Mouse (Mus musculus) liver, embryonic 16.5 days (tissue): Measurements from ENCODE around the gene Rtn4ip1. TPM values are rescaled to one million over a fixed set of nuclear protein-coding genes. Genes with fewer than 3 reads are reported as not detected.

Source experiments
- ATAC-seq: fragments of 200-750 bp; cut with Nextera tagmentation; 2 replicates; pipeline ENCODE4 v1.8.0; 2017; ENCODE audit warnings: low read depth, mild to moderate bottlenecking, moderate number of reproducible peaks, moderate library complexity
- H3K27ac ChIP-seq: fragments of 300-500 bp; sonication (generic); 2 replicates; pipeline ENCODE4 v1.5.1; 2014; ENCODE audit warnings: mild to moderate bottlenecking, low read length
- H3K27me3 ChIP-seq: fragments of 300-500 bp; sonication (generic); 2 replicates; pipeline ENCODE4 v1.6.1; 2014; ENCODE audit warnings: low read depth, low read length, mixed read lengths; ENCODE audit not compliant: control insufficient read depth, insufficient read depth
- H3K36me3 ChIP-seq: fragments of 300-500 bp; sonication (generic); 2 replicates; pipeline ENCODE4 v1.6.1; 2014; ENCODE audit warnings: mild to moderate bottlenecking; ENCODE audit not compliant: control insufficient read depth, insufficient read depth
- H3K4me1 ChIP-seq: fragments of 300-500 bp; sonication (generic); 2 replicates; pipeline ENCODE4 v1.6.1; 2014; ENCODE audit warnings: low read depth, low read length, mixed read lengths; ENCODE audit not compliant: control insufficient read depth
- H3K4me2 ChIP-seq: fragments of 300-500 bp; sonication (generic); 2 replicates; pipeline ENCODE4 v1.6.1; 2014; ENCODE audit warnings: low read depth, low read length, mixed read lengths
- H3K4me3 ChIP-seq: fragments of 300-500 bp; sonication (generic); 2 replicates; pipeline ENCODE4 v1.5.1; 2014; ENCODE audit warnings: low read depth, mild to moderate bottlenecking, low read length
- H3K9ac ChIP-seq: fragments of 300-500 bp; sonication (generic); 2 replicates; pipeline ENCODE4 v1.6.1; 2014; ENCODE audit warnings: low read depth, low read length
- H3K9me3 ChIP-seq: fragments of 300-500 bp; sonication (generic); replicated peaks from 2 replicates; pipeline ENCODE4 v1.6.1; 2016; ENCODE audit warnings: low read length; ENCODE audit not compliant: control insufficient read depth
- WGBS: fragments of 180-500 bp; shearing (Covaris S2); extraction: QIAGEN DNeasy Blood & Tissue Kit; methylation state at CpG from one replicate; pipeline ENCODE4 v1.1.7; 2014; ENCODE audit not compliant: insufficient replicate concordance; 5-methylcytosine and 5-hydroxymethylcytosine counted together
- polyA plus RNA-seq: library from polyadenylated mRNA; unstranded; fragments of >200 nt; fragmentation: Nextera tagmentation; extraction: Ambion mirVana; gene quantifications from 2 replicates; pipeline ENCODE4 v1.2.1, GENCODE M21; 2015

Rtn4ip1 gene
- polyA plus RNA-seq, 1 experiment from 2014 or later = 7.9 TPM

DNA sequence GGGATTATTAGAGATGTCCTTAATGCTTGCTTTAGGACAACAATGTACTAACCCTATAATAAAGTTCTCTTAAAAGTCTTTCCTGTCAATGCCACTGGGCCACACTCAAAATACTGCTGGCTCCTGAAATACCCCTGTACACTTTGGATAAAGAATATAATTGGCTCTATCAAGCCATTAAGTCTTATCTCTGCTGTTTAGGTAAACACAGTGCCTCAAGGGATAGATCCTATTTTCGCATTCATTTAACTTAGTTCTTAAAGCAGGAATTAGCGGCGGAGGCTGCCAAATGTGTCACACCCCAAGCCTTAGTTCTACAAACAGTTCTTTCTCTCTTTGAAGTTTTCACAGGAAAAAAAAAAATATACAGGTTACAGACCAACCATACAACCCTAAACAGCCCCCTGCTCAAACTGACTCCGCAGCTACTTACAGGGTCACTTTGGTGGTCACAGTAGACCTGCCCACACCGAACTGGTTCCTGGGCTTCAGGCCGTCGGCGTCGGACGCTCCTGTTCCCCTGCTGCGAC, 101.5 kb downstream of the Rtn4ip1 start:
- no peak for ATAC-seq
- peak overlapping the region; percentile 71 for H3K4me3 ChIP-seq
- 3% methylated on average over 11 of the region's 11 CpGs for WGBS
- H3K4me1 ChIP-seq = peaks cover 6% of the 10 kb centered on the region
- peak overlapping the region; percentile 44 for H3K9ac ChIP-seq
- H3K27me3 ChIP-seq = peaks cover 53% of the 10 kb centered on the region
- no peaks in the 10 kb centered on the region for H3K36me3 ChIP-seq
- no peaks in the 10 kb centered on the region for H3K9me3 ChIP-seq
- H3K27ac ChIP-seq = no peak overlapping the region
- peak overlapping the region; percentile 59 for H3K4me2 ChIP-seq

DNA sequence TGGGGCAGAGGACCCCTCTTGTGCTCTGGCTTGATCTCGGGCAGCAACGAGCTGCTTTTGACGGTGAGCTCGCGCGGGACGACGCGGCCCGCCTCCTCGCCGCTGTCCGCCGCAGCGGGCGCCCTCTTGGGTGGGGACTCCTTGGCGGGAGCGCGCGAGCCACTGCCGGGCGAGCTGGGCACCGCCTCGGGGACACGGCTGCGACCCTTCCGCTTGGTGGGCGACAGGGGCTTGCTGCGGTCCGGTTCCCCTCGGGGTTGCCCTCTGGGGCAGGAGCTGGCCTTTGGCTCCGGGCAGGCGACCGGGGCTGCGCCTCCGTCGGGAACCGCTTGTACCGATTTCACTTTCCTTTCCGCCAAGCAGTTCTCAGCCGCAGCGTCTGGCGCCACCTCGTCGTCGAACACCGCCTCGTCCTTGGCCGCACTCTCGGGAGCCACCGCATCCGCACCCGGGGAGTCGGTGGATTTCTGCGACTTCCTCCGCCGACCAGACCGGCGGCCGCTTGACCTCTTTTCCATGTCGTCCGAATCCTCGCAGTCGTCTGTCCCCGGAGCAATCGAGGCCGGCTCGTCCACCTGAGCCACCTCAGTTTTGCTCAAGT, 102.0 kb downstream of the Rtn4ip1 start:
- under 1% methylated on average over 68 of the region's 68 CpGs for WGBS

DNA sequence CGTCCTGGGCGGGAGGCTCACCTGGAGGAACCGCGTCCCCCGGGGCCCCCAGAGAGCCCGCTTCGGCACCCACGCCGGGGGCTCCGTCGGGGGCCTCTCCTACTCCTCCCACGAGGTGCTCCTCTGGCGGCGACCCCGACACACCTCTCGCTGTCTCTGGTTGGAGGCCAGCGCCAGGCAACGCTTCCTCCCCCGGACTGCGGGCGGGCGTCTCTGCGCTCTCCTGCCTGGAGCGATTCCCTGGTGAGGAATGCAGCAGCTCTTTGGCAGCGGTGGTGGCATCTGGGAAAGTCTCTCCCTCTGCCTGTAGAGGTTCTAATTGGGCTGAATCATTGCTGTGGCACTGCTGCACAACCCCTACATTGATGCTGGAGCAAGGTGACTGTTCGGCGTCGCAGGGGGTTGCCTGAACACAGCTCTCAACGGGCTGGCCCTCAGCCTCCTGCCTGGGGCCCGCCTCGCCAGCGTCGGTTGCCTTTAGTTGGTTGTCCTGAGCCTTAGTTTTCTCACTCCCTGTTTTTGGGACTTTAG, 102.7 kb downstream of the Rtn4ip1 start:
- H3K27me3 ChIP-seq = peaks cover 57% of the 10 kb centered on the region
- peak overlapping the region; percentile 59 for H3K4me2 ChIP-seq
- ATAC-seq = no peak
- H3K9ac ChIP-seq = peak overlapping the region; percentile 44; the same call in 1 of the 2 replicates
- H3K4me3 ChIP-seq = peak overlapping the region; percentile 71
- H3K27ac ChIP-seq = no peak overlapping the region
- 2% methylated on average over 33 of the region's 33 CpGs for WGBS
- H3K4me1 ChIP-seq = peaks cover 6% of the 10 kb centered on the region
- no peaks in the 10 kb centered on the region for H3K36me3 ChIP-seq
- H3K9me3 ChIP-seq = no peaks in the 10 kb centered on the region

More for the DNA sequence above, 102.0 kb downstream of the Rtn4ip1 start:
- H3K9ac ChIP-seq = peak overlapping the region; percentile 44
- no peaks in the 10 kb centered on the region for H3K9me3 ChIP-seq
- H3K27me3 ChIP-seq = peaks cover 55% of the 10 kb centered on the region
- H3K36me3 ChIP-seq = no peaks in the 10 kb centered on the region
- peak overlapping the region; percentile 59 for H3K4me2 ChIP-seq
- peaks cover 6% of the 10 kb centered on the region for H3K4me1 ChIP-seq
- H3K4me3 ChIP-seq = peak overlapping the region; percentile 71
- no peak overlapping the region for H3K27ac ChIP-seq
- ATAC-seq = no peak

DNA sequence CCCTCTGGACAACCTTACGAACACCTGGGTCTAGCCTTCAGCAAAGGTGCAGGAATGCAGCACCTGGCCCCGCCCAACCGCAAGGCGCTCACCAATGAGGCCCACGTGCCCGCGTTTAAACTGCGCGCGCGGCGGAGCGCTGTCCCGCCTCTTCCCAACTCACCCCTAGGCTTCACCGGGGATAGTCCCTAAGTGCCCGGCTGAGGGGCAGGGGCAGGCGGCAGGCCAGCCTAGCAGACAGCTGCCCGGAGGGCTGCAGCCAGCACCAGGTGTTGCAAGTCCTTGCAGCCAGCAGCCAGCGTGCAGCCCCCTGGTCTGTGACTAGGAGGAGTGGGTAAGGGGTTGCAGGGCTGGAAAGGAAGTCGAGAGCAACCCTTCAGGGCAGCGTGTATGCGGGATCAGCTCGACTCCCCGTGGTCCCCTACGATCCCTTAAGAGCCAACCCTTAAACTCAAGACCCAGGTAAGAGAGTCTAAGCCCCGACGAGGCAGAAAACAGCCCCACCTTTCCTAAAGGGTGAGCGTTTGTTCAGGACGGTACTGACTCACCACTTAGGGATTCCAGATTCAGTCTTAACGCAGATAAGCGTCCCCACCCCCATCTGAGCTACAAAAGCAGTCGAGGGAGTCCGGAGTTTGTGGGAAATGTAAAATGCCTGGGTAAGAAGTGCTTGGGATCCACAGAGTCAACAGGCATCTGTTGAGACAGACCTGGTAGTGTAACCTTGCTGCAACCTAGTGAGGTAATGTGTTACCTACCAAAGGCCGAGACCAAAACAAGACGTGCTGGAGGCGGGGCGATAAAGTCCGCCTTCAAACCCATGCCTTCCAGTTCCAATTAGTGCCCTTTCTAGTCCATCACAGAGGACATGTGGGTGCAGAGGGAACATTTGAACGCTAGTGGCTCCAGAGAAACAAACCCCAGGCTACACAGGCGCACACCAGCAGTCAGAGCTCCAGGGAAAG, 104.4 kb downstream of the Rtn4ip1 start:
- H3K4me2 ChIP-seq = peak overlapping the region; percentile 61
- H3K9me3 ChIP-seq = no peaks in the 10 kb centered on the region
- H3K4me3 ChIP-seq = peak overlapping the region; percentile 47
- peaks cover 6% of the 10 kb centered on the region for H3K4me1 ChIP-seq
- WGBS = 3% methylated on average over 40 of the region's 40 CpGs
- peak overlapping the region; percentile 43; the same call in 1 of the 2 replicates for H3K9ac ChIP-seq
- peaks cover 57% of the 10 kb centered on the region for H3K27me3 ChIP-seq
- no peak overlapping the region for H3K27ac ChIP-seq
- ATAC-seq = peak; percentile 55
- no peaks in the 10 kb centered on the region for H3K36me3 ChIP-seq

Other genes starting within 250 kb of the Rtn4ip1 start
- gene Qrsl1, start 62 bp upstream of the Rtn4ip1 start, polyA plus RNA-seq = 5.1 and 5.7 TPM in 2 replicates
- 0.78 and 1.0 TPM in 2 replicates for gene Crybg1, start 247.0 kb downstream of the Rtn4ip1 start, polyA plus RNA-seq